Mouse (Mus musculus) limb, embryonic 13.5 days (tissue): ENCODE results near the gene Iffo2. TPM values are rescaled to one million over a fixed set of nuclear protein-coding genes. Genes with fewer than 3 reads are reported as not detected.

Experiments
- ATAC-seq: fragments of 200-750 bp; cut with Nextera tagmentation; 2 replicates; pipeline ENCODE4 v1.8.0; 2017; ENCODE audit warnings: low read depth, moderate number of reproducible peaks, moderate TSS enrichment; ENCODE audit not compliant: low FRiP score
- H3K27ac ChIP-seq: fragments of 300-500 bp; sonication (generic); 2 replicates; pipeline ENCODE4 v1.5.1; 2015; ENCODE audit warnings: inconsistent platforms, mild to moderate bottlenecking, moderate library complexity
- H3K27me3 ChIP-seq: fragments of 300-500 bp; sonication (generic); 2 replicates; pipeline ENCODE4 v1.6.1; 2015; ENCODE audit warnings: mild to moderate bottlenecking, inconsistent platforms
- H3K36me3 ChIP-seq: fragments of 300-500 bp; sonication (generic); 2 replicates; pipeline ENCODE4 v1.6.1; 2015; ENCODE audit warnings: inconsistent platforms, mild to moderate bottlenecking, moderate library complexity
- H3K4me1 ChIP-seq: fragments of 300-500 bp; sonication (generic); 2 replicates; pipeline ENCODE4 v1.6.1; 2015; ENCODE audit warnings: inconsistent platforms
- H3K4me2 ChIP-seq: fragments of 300-500 bp; sonication (generic); replicated peaks from 2 replicates; pipeline ENCODE4 v1.6.1; 2015; ENCODE audit warnings: inconsistent platforms, mild to moderate bottlenecking, moderate library complexity
- H3K4me3 ChIP-seq: fragments of 300-500 bp; sonication (generic); 2 replicates; pipeline ENCODE4 v1.5.1; 2015; ENCODE audit warnings: moderate library complexity, mild to moderate bottlenecking, inconsistent platforms
- H3K9ac ChIP-seq: fragments of 300-500 bp; sonication (generic); 2 replicates; pipeline ENCODE4 v1.6.1; 2015; ENCODE audit warnings: mild to moderate bottlenecking, inconsistent platforms
- H3K9me3 ChIP-seq: fragments of 300-500 bp; sonication (generic); 2 replicates; pipeline ENCODE4 v1.6.1; 2016; ENCODE audit warnings: inconsistent platforms
- WGBS: fragments of 180-500 bp; shearing (Covaris S2); methylation state at CpG from one replicate; pipeline ENCODE4 v1.1.7; 2015; 5-methylcytosine and 5-hydroxymethylcytosine counted together
- polyA plus RNA-seq: library from polyadenylated mRNA; unstranded; fragments of >200 nt; fragmentation: Nextera tagmentation; extraction: Ambion mirVana; gene quantifications from 2 replicates; pipeline ENCODE4 v1.2.1, GENCODE M21; 2015

Iffo2 gene
- polyA plus RNA-seq, 1 experiment from 2014 or later: 4.6 TPM

DNA sequence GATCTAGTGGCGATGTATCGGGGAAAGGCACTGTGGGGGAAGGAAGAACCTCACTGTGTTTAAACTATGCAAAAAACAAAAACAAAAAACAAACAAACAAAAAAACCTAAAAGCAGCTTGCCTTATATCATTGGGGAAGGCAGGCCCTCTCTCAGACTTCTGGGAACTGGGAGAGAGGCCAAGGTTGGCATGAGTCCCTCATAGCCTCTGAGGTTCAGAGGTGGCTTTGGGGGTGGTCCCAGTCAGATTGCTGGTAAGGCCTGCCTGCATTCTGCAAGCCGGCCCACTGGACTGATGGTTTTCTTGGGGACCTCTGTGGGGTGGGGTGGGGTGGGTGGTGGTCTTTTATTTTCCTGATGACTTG, 86.6 kb downstream of the Iffo2 start:
- no peaks in the 10 kb centered on the region for H3K9me3 ChIP-seq
- H3K27ac ChIP-seq: no peak overlapping the region
- peak overlapping the region; percentile 59 for H3K4me2 ChIP-seq
- H3K9ac ChIP-seq: peak overlapping the region; percentile 40
- no peaks in the 10 kb centered on the region for H3K27me3 ChIP-seq
- peak overlapping the region; percentile 37; the same call in 1 of the 2 replicates for H3K4me3 ChIP-seq
- H3K4me1 ChIP-seq: peaks cover 14% of the 10 kb centered on the region
- ATAC-seq: no peak
- 65% methylated on average over 3 of the region's 3 CpGs for WGBS
- peaks cover 36% of the 10 kb centered on the region for H3K36me3 ChIP-seq

DNA sequence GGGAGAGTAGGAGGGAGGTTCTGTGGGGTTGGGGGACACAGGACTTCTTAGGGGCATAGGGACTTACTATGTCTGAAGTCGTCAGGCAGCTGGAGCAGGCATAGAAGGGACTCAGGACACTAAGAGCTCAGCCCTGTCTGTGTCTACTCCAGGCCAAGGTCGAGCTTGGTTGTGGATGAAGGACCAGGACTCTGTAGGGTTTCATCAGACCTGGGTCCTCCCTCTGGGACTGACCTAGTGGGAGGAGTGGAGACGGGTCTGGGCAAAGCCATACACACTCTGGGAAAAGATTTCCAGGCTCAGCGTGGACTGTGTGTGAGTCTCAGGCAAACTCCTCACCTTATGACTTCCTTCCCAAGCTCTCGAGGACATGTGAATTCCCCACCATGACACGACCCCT, 89.4 kb downstream of the Iffo2 start:
- no peak overlapping the region for H3K4me2 ChIP-seq
- H3K27ac ChIP-seq: no peak overlapping the region
- no peaks in the 10 kb centered on the region for H3K27me3 ChIP-seq
- no peaks in the 10 kb centered on the region for H3K9me3 ChIP-seq
- H3K36me3 ChIP-seq: peaks cover 13% of the 10 kb centered on the region
- no peak overlapping the region for H3K9ac ChIP-seq
- 76% methylated on average over 6 of the region's 6 CpGs for WGBS
- no peak overlapping the region for H3K4me3 ChIP-seq
- peaks cover 32% of the 10 kb centered on the region for H3K4me1 ChIP-seq
- no peak for ATAC-seq

DNA sequence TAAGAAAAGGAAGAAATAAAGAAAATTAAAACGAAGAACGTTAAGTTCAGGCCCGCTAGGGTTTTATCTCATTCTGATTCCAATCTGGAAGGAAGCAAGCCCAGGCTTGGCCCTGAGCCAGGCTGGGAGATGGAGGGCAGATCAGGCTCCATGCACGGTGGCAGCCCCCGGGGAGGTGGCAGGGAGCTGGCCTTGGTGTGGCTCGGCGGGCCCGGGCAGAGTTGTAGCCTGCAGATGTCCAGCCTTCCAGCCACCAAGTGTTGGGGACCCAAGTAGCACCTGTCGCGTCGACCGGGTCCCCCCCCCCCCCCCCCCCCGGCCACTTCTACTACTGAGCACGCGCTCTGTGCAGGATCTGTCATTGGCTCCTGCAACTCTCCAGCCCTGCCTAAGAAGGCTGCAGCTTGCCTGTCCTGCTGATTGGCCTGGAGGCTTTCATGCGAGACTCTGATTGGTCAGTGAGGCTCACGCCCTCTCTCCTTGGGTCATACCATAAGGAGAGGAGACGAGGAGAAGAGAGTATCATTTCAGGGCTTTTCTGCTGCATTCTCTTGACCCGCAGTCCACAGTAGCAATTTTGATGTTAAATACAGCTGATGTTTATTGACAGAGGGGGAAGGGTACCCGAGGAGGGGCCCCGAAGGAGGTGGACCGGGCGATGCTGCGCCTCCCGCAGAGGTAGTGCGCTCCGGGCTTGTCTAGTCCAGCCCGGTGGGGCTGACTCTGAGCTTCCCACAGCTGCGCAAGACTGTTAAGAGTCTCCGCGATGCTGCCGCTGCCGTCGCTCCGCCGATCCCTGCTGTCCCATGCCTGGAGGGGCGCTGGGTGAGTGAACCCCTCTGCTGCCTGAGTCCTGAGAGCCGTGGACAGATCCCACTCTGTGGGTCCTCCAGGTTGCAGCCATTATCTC, 92.3 kb downstream of the Iffo2 start, which contains the start of gene Aldh4a1:
Gene Aldh4a1, plus strand, starts transcription at position 494 of the 910 bp plus-strand sequence.
- H3K9ac ChIP-seq: peak within 1 kb of the TSS; percentile 80
- WGBS: 1% methylated on average over 31 of the region's 38 CpGs
- peak within 1 kb of the TSS; percentile 88 for H3K4me2 ChIP-seq
- H3K4me1 ChIP-seq: peaks cover 22% of the 10 kb centered on the region
- H3K9me3 ChIP-seq: no peaks in the 10 kb centered on the region
- no peaks in the 10 kb centered on the region for H3K27me3 ChIP-seq
- peaks cover 1% of the 10 kb centered on the region; the same call in 1 of the 2 replicates for H3K36me3 ChIP-seq
- peak; percentile 100 for ATAC-seq
- peak within 1 kb of the TSS; percentile 79 for H3K4me3 ChIP-seq
- H3K27ac ChIP-seq: peak within 1 kb of the TSS; percentile 45

DNA sequence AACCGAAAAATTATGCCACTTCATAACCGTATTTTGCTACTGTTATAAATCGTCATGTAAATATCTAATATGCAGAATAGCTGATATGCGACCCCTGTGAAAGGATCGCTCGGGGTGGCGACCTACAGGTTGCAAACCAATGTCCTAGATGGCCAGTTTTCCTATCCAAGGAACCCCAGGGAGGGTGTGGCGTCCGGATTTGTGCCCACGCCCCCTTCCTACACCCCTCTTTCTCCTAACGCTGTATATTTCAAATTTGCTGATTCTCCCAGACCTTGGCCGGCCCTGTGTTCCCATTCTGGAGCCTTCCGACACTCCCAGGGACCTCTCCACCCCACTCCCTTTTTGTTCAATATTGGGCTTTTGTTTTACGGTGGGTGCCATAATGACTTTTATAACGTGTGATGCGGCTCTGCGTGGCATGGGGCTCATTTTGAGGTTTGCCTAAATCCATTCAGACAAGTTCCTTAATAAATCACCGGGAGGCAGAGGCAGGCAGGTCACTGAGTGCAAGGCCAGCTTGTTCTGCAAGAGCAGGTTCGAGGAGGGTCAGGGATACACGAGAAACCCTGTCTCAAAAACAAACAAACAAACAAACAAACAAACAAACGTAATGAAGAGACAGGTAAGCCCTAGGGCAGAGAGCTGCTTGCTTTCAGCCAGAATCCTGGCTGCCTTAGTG, 93.2 kb downstream of the Iffo2 start:
- H3K4me3 ChIP-seq: peak overlapping the region; percentile 79
- H3K4me1 ChIP-seq: peaks cover 22% of the 10 kb centered on the region
- H3K27ac ChIP-seq: no peak overlapping the region
- H3K9me3 ChIP-seq: no peaks in the 10 kb centered on the region
- WGBS: 20% methylated on average over 21 of the region's 21 CpGs
- ATAC-seq: no peak
- peak overlapping the region; percentile 88 for H3K4me2 ChIP-seq
- no peaks in the 10 kb centered on the region for H3K36me3 ChIP-seq
- H3K27me3 ChIP-seq: no peaks in the 10 kb centered on the region
- peak overlapping the region; percentile 80 for H3K9ac ChIP-seq

DNA sequence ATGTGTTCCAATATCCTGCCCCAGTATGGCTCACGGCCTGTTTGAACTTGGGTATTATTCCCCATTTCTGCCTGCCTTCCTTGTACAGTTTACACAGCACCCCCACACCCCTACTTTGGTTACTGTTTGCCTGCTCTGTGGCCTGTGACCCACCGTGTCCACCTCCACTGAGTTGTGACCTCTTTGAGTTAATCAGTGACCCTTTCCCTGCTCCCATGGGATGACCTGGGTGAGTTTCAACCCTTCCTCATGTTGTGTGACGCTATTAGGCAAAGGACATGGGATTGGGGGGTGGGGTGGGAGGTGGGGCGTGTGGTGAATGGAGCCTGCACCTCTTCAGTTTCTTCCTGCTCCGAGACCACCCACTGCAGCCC, 93.8 kb downstream of the Iffo2 start:
- Histone ChIP-seq H3K4me2 (peak overlapping the region; percentile 88), H3K27ac (no peak overlapping the region), H3K9me3 (no peaks in the 10 kb centered on the region), H3K9ac (no peak overlapping the region), H3K4me3 (peak overlapping the region; percentile 79), H3K4me1 (peaks cover 22% of the 10 kb centered on the region), H3K27me3 (no peaks in the 10 kb centered on the region), H3K36me3 (no peaks in the 10 kb centered on the region)
- 59% methylated on average over 5 of the region's 5 CpGs for WGBS
- ATAC-seq: no peak

DNA sequence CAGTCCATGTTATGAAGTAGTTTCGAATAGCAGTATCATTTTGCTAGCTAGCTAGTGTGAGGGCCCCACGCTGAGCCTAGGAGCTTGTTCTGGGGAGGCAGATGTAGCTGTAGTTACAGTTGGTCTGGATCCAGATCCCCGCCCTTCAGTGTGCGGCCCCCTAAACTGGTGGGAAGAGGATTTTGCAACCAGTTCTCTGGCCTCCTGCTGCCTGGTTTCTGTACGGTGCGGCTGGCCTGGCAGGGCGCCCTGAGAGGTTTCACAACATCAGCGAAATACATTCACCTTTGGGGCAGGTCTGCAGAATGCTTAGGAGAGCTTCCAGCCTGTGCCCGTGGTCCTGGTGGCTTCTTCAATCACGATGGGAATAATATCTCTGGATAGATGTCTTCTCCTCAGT, 94.4 kb downstream of the Iffo2 start:
- no peak for ATAC-seq
- Histone ChIP-seq H3K27ac (no peak overlapping the region), H3K27me3 (no peaks in the 10 kb centered on the region), H3K4me2 (peak overlapping the region; percentile 88), H3K4me1 (peaks cover 22% of the 10 kb centered on the region), H3K4me3 (no peak overlapping the region), H3K36me3 (no peaks in the 10 kb centered on the region), H3K9ac (no peak overlapping the region; the same call in 1 of the 2 replicates), H3K9me3 (no peaks in the 10 kb centered on the region)
- 75% methylated on average over 10 of the region's 10 CpGs for WGBS

DNA sequence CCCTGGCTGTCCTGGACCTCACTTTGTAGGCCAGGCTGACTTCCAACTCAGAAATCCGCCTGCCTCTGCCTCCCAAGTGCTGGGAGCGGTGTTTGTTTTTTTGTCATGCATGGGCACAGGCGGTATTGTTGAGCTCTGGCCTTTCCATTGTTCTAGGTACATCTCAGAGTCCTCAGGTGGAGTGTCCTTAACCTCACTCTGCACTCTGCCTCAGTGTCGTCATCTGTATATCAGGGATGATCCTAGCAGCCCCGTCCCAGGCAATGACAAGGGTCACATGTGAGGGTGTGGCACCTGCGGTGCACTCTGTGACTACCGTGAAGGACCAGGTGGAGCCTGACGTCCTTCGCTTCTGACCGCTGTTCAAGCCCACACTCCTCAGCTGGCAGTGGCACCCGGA, 97.0 kb downstream of the Iffo2 start:
- ATAC-seq: no peak
- WGBS: 93% methylated on average over 11 of the region's 11 CpGs
- Histone ChIP-seq H3K9ac (no peak overlapping the region), H3K4me1 (peaks cover 19% of the 10 kb centered on the region), H3K9me3 (no peaks in the 10 kb centered on the region), H3K4me2 (no peak overlapping the region), H3K27me3 (no peaks in the 10 kb centered on the region), H3K4me3 (no peak overlapping the region), H3K27ac (no peak overlapping the region), H3K36me3 (no peaks in the 10 kb centered on the region)

DNA sequence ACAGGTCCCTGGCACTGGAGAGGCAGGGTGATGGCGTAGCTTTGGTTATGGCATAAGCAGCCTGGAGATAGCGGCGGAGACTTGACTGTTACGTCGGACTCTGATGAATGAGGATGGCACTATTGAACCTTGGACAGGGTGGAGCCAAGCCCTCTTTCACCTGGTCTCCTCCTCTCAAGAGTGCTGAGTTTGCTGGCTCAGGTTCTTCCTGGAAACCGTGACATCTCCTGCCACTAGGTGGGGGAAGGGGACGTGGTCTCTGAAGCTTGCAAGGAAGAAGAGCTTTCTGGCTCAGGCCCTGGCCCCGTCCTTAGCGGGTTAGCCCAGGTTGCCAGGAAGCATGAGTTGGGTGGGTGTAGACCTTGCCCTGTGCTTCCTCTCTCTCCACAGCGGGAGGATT, 99.8 kb downstream of the Iffo2 start:
- 74% methylated on average over 10 of the region's 10 CpGs for WGBS
- no peak overlapping the region for H3K4me2 ChIP-seq
- no peak overlapping the region for H3K27ac ChIP-seq
- H3K4me1 ChIP-seq: peaks cover 4% of the 10 kb centered on the region
- H3K9ac ChIP-seq: no peak overlapping the region
- H3K9me3 ChIP-seq: no peaks in the 10 kb centered on the region
- no peak; the same call in 1 of the 2 replicates for ATAC-seq
- no peaks in the 10 kb centered on the region for H3K27me3 ChIP-seq
- H3K36me3 ChIP-seq: no peaks in the 10 kb centered on the region; the same call in 1 of the 2 replicates
- no peak overlapping the region for H3K4me3 ChIP-seq

DNA sequence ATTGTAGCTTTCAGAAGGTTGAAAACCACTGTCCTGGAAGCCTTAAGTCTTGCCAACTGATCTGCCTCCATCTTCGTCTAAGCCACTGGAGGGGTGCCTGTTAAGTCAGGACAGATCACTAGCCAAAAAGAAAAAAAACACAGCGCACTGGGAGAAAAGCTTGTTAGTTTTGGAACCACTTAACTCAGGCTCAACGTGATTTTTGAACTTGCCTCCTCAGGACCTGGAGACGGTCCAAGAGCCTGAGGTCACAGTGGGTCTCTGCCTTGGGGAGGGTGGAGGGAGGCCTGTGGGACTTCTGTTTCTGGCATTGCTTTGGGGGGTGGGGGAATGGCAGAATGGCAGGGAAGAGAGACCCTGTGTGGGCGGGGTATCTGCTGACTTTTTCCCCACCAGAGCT, 100.8 kb downstream of the Iffo2 start:
- Histone ChIP-seq H3K4me2 (no peak overlapping the region), H3K36me3 (peaks cover 3% of the 10 kb centered on the region), H3K4me3 (no peak overlapping the region), H3K9me3 (no peaks in the 10 kb centered on the region), H3K9ac (no peak overlapping the region), H3K27ac (no peak overlapping the region), H3K27me3 (no peaks in the 10 kb centered on the region), H3K4me1 (peaks cover 8% of the 10 kb centered on the region)
- no peak for ATAC-seq
- 63% methylated on average over 5 of the region's 5 CpGs for WGBS

DNA sequence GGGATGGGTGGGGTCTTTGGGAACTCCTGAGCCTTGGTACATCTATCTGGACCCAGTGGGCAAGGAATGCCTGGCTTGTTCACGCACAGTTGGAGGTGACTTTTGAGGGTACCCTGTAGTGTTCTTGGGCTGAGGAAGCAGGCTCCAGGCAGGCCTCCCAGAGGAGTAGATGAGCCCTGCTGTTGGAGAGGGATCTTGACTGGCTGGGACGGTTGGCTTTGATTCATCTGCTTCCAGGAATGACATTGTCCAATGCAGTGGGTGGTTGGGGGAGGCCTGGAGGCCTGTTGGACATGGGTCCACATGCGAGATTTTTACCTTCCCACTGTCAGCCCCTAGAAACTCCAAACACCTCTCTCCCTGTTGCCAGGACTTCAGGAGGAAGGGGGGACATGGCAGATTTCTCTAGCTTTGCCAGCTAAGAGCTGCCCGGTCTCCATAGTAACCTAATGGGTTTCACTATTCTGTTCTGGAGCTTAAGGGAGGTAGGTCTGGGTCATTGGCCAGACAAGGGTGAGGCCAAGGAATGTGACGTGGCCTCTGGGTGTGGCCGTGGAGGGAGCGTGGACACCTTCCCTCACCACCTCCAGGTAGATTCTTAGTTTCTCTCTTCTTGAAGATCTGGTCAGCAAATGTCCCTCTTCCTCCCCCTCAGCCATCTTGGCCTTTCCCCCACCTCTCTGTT, 101.4 kb downstream of the Iffo2 start:
- no peak for ATAC-seq
- H3K4me1 ChIP-seq: peaks cover 9% of the 10 kb centered on the region
- no peaks in the 10 kb centered on the region for H3K9me3 ChIP-seq
- no peak overlapping the region for H3K4me3 ChIP-seq
- no peak overlapping the region for H3K4me2 ChIP-seq
- no peaks in the 10 kb centered on the region for H3K27me3 ChIP-seq
- H3K36me3 ChIP-seq: peaks cover 3% of the 10 kb centered on the region
- WGBS: 90% methylated on average over 7 of the region's 7 CpGs
- H3K27ac ChIP-seq: no peak overlapping the region
- H3K9ac ChIP-seq: no peak overlapping the region

DNA sequence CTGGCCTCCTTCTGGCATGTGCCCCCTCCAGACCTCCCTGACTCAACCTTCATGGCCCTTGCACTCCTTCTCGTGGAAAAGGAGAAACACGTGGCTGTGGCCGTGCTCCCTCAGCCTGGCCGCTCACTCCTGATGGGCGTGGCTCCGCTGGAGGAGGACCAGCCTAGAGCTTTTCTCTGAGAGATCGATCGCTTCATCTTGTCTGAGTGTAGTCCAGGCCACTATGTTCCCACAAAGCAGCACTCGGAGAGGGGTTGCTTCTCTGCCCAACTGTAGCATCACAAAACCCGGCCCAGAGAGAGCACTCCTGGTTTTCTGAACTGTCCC, 101.9 kb downstream of the Iffo2 start:
- no peak overlapping the region for H3K27ac ChIP-seq
- no peaks in the 10 kb centered on the region for H3K27me3 ChIP-seq
- no peak overlapping the region for H3K4me3 ChIP-seq
- H3K4me2 ChIP-seq: no peak overlapping the region
- no peak overlapping the region for H3K9ac ChIP-seq
- H3K36me3 ChIP-seq: peaks cover 3% of the 10 kb centered on the region
- ATAC-seq: no peak
- H3K9me3 ChIP-seq: no peaks in the 10 kb centered on the region
- WGBS: 83% methylated on average over 10 of the region's 10 CpGs
- H3K4me1 ChIP-seq: peaks cover 9% of the 10 kb centered on the region

DNA sequence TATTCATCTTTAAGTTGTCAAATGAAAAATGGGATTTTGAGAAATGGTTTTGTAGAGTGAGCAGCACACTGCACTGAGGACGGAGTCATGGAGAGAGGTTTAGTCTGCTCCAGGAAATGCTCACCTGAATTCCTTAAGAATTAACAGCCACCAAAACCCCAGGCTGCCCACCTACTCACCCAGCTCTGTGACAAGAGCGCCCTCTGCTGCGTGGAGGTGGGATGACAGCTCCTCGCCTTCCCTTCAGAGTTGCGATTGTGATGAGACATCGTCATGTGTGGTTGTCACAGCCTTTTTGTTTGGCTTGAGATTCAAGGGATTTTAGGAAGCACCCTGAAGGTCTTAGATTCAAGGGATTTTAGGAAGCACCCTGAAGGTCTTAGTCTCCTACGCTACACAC, 106.0 kb downstream of the Iffo2 start:
- Histone ChIP-seq H3K9ac (no peak overlapping the region), H3K27ac (no peak overlapping the region), H3K36me3 (peaks cover 10% of the 10 kb centered on the region), H3K4me1 (peaks cover 18% of the 10 kb centered on the region), H3K4me3 (no peak overlapping the region), H3K4me2 (no peak overlapping the region), H3K9me3 (no peaks in the 10 kb centered on the region), H3K27me3 (peaks cover 25% of the 10 kb centered on the region)
- 22% methylated on average over 7 of the region's 7 CpGs for WGBS
- ATAC-seq: no peak
